Comparison of ENCODE assay signal across 8 mouse cellular contexts in genomic region chr7:81762180-81763109, GRCm38 (mm10). TPM values are rescaled to one million over a fixed set of nuclear protein-coding genes. Genes with fewer than 3 reads are reported as not detected.
DNase-seq lines count a peak whose midpoint lies in the region; ATAC-seq and TF ChIP-seq lines count a peak whose summit lies in the region.

Gene Ramac (plus strand): TSS chr7:81762925.

- intact Hi-C loops in heart, postnatal 14 days (cut with DNase I): no loop called here

- H3K9me3 ChIP-seq in forebrain, embryonic 14.5 days (replicated peaks; ENCODE audit: control insufficient read depth, low read length): no peaks in the 10 kb centered on the region

- peaks cover 3% of the 10 kb centered on the region; the same call in 1 of the 2 replicates for H3K4me1 ChIP-seq in forebrain, embryonic 14.5 days (ENCODE audit: control insufficient read depth, insufficient read depth, low read length)
- no peaks in the 10 kb centered on the region; the same call in 1 of the 2 replicates for H3K4me1 ChIP-seq in lung, adult 2 months (ENCODE audit: control insufficient read depth, insufficient read depth, low read length)

- no peak for TF ChIP-seq CTCF in lung, adult 2 months (IDR thresholded peaks at IDR 0.05; ENCODE audit: insufficient read depth, low read length)

- DNase-seq in ES-CJ7 (ENCODE audit: low read depth, low spot score): peak; percentile 95
- DNase-seq in cerebellum, adult 11 months: peak; percentile 75
- peak; percentile 98 for DNase-seq in forebrain, embryonic 14.5 days (ENCODE audit: low spot score)
- DNase-seq in heart, postnatal 14 days: peak; percentile 83 to 91
- peak; percentile 86 for DNase-seq in layer of hippocampus, adult 11-12 months (ENCODE audit: low spot score)
- DNase-seq in lung, adult 2 months: peak; percentile 86
- peak; percentile 69 to 81 for DNase-seq in thymus, adult 18-20 months

- WGBS in forebrain, embryonic 14.5 days: under 1% methylated on average over 52 of the region's 56 CpGs
- whole genome bisulfite sequencing in lung, adult 2 months: under 1% methylated on average over 56 of the region's 56 CpGs

- peak within 1 kb of the TSS; percentile 80 for H3K27ac ChIP-seq in forebrain, embryonic 14.5 days (ENCODE audit: low read depth, low read length)

- H3K27me3 ChIP-seq in forebrain, embryonic 14.5 days (replicated peaks; ENCODE audit: control insufficient read depth, insufficient read depth, low read length): no peaks in the 10 kb centered on the region

- H3K4me3 ChIP-seq in forebrain, embryonic 14.5 days (ENCODE audit: low read depth, low read length): peak within 1 kb of the TSS; percentile 95
- peak within 1 kb of the TSS; percentile 98 for H3K4me3 ChIP-seq in lung, adult 2 months (replicated peaks; ENCODE audit: extremely low read depth, low read depth, low read length)

- H3K9ac ChIP-seq in forebrain, embryonic 14.5 days (ENCODE audit: low read length): peak within 1 kb of the TSS; percentile 91

- TF ChIP-seq POLR2A in lung, adult 2 months (IDR thresholded peaks at IDR 0.05; ENCODE audit: borderline replicate concordance, extremely low read depth, low read depth, low read length): peak; percentile 85; the same call in 1 of the 2 replicates

- H3K4me2 ChIP-seq in forebrain, embryonic 14.5 days (ENCODE audit: low read length): peak within 1 kb of the TSS; percentile 70

- peak; percentile 96 for ATAC-seq in forebrain, embryonic 14.5 days
- ATAC-seq in neutrophil, adult 5-6 weeks (ENCODE audit: extremely low read depth, insufficient number of reproducible peaks, low FRiP score, poor library complexity, severe bottlenecking): peak; percentile 95

- H3K36me3 ChIP-seq in forebrain, embryonic 14.5 days (ENCODE audit: control insufficient read depth, insufficient read depth, low read length): no peaks in the 10 kb centered on the region

RNA-seq across cellular contexts. Expression of gene Ramac, which starts in this region (rescaled TPM):
- polyA plus RNA-seq in forebrain, embryonic 14.5 days (2014; fragmentation: Nextera tagmentation; extraction: Ambion mirVana): 172 and 180 TPM in 2 replicates
- 10 to 100 TPM; 28.8 to 30.3 TPM for total RNA-seq in heart, postnatal 14 days (2021)
- 7.6 and 13.6 TPM in 2 replicates for polyA plus RNA-seq in lung, adult 2 months (2012; rRNA removed)
- 106 and 121 TPM in 2 replicates for total RNA-seq in neutrophil, adult 5-6 weeks (2017)

Comparison
In these comparisons a context has a peak if more than half of its experiments do, and no peak if none do; other contexts are left out.
1. Peak in every context shown above with its lines: DNase-seq, ATAC-seq, H3K4me3 ChIP-seq and H3K27ac ChIP-seq.
2. RNA of gene Ramac (polyA plus RNA-seq): 172 to 180 TPM in forebrain, embryonic 14.5 days; 7.6 to 13.6 TPM in lung, adult 2 months; every median in the first group is over 10 times any median in the second.